Mouse (Mus musculus): Measurements from ENCODE around the gene Snx29. TPM values are rescaled to one million over a fixed set of nuclear protein-coding genes. Genes with fewer than 3 reads are reported as not detected.

The Snx29 gene
- polyA plus RNA-seq, 1 experiment from 2014 or later, result 13.2 TPM

- Histone ChIP-seq H3K9ac (no peak overlapping the region), H3K27me3 (no peaks in the 10 kb centered on the region), H3K4me2 (no peak overlapping the region), H3K36me3 (peaks cover 25% of the 10 kb centered on the region), H3K4me1 (peaks cover 38% of the 10 kb centered on the region), H3K27ac (peak overlapping the region; percentile 22; the same call in 1 of the 2 replicates), H3K9me3 (no peaks in the 10 kb centered on the region), H3K4me3 (no peak overlapping the region)
- 26% methylated on average over 2 of the region's 2 CpGs for WGBS
- ATAC-seq (ENCODE audit: insufficient number of reproducible peaks, low FRiP score, low TSS enrichment, low read depth), result no peak
These were observed 135.1 kb downstream of the Snx29 start for GRCm38 (mm10) chr16:11457609-11458350.

- no peaks in the 10 kb centered on the region for H3K27me3 ChIP-seq
- H3K4me1 ChIP-seq, result peaks cover 38% of the 10 kb centered on the region
- peak overlapping the region; percentile 86; the same call in 1 of the 2 replicates for H3K27ac ChIP-seq
- H3K4me2 ChIP-seq, result no peak overlapping the region
- H3K9ac ChIP-seq, result no peak overlapping the region
- 92% methylated on average over 1 of the region's 1 CpGs for WGBS
- H3K4me3 ChIP-seq, result no peak overlapping the region
- no peak for ATAC-seq (ENCODE audit: insufficient number of reproducible peaks, low FRiP score, low TSS enrichment, low read depth)
- no peaks in the 10 kb centered on the region for H3K9me3 ChIP-seq
- peaks cover 4% of the 10 kb centered on the region; the same call in 1 of the 2 replicates for H3K36me3 ChIP-seq
These were observed 137.5 kb downstream of the Snx29 start for GRCm38 (mm10) chr16:11460210-11460609.

- peak; percentile 78 for ATAC-seq (ENCODE audit: insufficient number of reproducible peaks, low FRiP score, low TSS enrichment, low read depth)
- 0 out of 2 replicates have a peak overlapping the region, but pooled peaks have one; percentile 1 for H3K4me2 ChIP-seq
- no peaks in the 10 kb centered on the region for H3K27me3 ChIP-seq
- no peak overlapping the region for H3K4me3 ChIP-seq
- peaks cover 1% of the 10 kb centered on the region; the same call in 1 of the 2 replicates for H3K36me3 ChIP-seq
- H3K4me1 ChIP-seq, result peaks cover 32% of the 10 kb centered on the region
- WGBS, result 35% methylated on average over 7 of the region's 7 CpGs
- no peak overlapping the region for H3K9ac ChIP-seq
- H3K9me3 ChIP-seq, result no peaks in the 10 kb centered on the region
- H3K27ac ChIP-seq, result peak overlapping the region; percentile 86
These were observed 138.9 kb downstream of the Snx29 start for GRCm38 (mm10) chr16:11461612-11462011.

- Histone ChIP-seq H3K4me3 (no peak overlapping the region), H3K4me1 (no peaks in the 10 kb centered on the region), H3K27me3 (no peaks in the 10 kb centered on the region), H3K36me3 (no peaks in the 10 kb centered on the region; the same call in 1 of the 2 replicates), H3K9me3 (no peaks in the 10 kb centered on the region), H3K9ac (no peak overlapping the region), H3K4me2 (no peak overlapping the region), H3K27ac (no peak overlapping the region)
- no peak for ATAC-seq (ENCODE audit: insufficient number of reproducible peaks, low FRiP score, low TSS enrichment, low read depth)
- 51% methylated on average over 15 of the region's 15 CpGs for WGBS
These were observed 145.9 kb downstream of the Snx29 start for GRCm38 (mm10) chr16:11468533-11469179.

GRCm38 (mm10) chr16:11469491-11469890 lies 146.8 kb downstream of the Snx29 start:
- Histone ChIP-seq H3K4me3 (no peak overlapping the region), H3K9ac (no peak overlapping the region), H3K36me3 (no peaks in the 10 kb centered on the region; the same call in 1 of the 2 replicates), H3K9me3 (no peaks in the 10 kb centered on the region), H3K27me3 (no peaks in the 10 kb centered on the region), H3K4me1 (no peaks in the 10 kb centered on the region), H3K4me2 (no peak overlapping the region), H3K27ac (no peak overlapping the region)
- WGBS, result 90% methylated on average over 3 of the region's 3 CpGs
- no peak for ATAC-seq (ENCODE audit: insufficient number of reproducible peaks, low FRiP score, low TSS enrichment, low read depth)

GRCm38 (mm10) chr16:11471246-11471645 lies 148.5 kb downstream of the Snx29 start:
- no peaks in the 10 kb centered on the region for H3K4me1 ChIP-seq
- H3K4me3 ChIP-seq, result no peak overlapping the region
- H3K27me3 ChIP-seq, result no peaks in the 10 kb centered on the region
- no peaks in the 10 kb centered on the region for H3K9me3 ChIP-seq
- no peak overlapping the region for H3K27ac ChIP-seq
- H3K9ac ChIP-seq, result no peak overlapping the region
- WGBS, result 89% methylated on average over 2 of the region's 2 CpGs
- ATAC-seq (ENCODE audit: insufficient number of reproducible peaks, low FRiP score, low TSS enrichment, low read depth), result no peak
- no peak overlapping the region for H3K4me2 ChIP-seq
- no peaks in the 10 kb centered on the region; the same call in 1 of the 2 replicates for H3K36me3 ChIP-seq

GRCm38 (mm10) chr16:11472852-11473251 lies 150.1 kb downstream of the Snx29 start:
- Histone ChIP-seq H3K27ac (no peak overlapping the region), H3K27me3 (no peaks in the 10 kb centered on the region), H3K9me3 (no peaks in the 10 kb centered on the region), H3K4me1 (no peaks in the 10 kb centered on the region), H3K4me2 (no peak overlapping the region), H3K9ac (no peak overlapping the region), H3K4me3 (no peak overlapping the region), H3K36me3 (no peaks in the 10 kb centered on the region; the same call in 1 of the 2 replicates)
- 80% methylated on average over 4 of the region's 4 CpGs for WGBS
- no peak for ATAC-seq (ENCODE audit: insufficient number of reproducible peaks, low FRiP score, low TSS enrichment, low read depth)

- Histone ChIP-seq H3K9ac (no peak overlapping the region), H3K36me3 (no peaks in the 10 kb centered on the region; the same call in 1 of the 2 replicates), H3K4me2 (no peak overlapping the region), H3K4me1 (no peaks in the 10 kb centered on the region), H3K4me3 (no peak overlapping the region), H3K9me3 (no peaks in the 10 kb centered on the region), H3K27me3 (no peaks in the 10 kb centered on the region), H3K27ac (no peak overlapping the region)
- WGBS, result 89% methylated on average over 3 of the region's 3 CpGs
- no peak for ATAC-seq (ENCODE audit: insufficient number of reproducible peaks, low FRiP score, low TSS enrichment, low read depth)
These were observed 150.8 kb downstream of the Snx29 start for GRCm38 (mm10) chr16:11473474-11473873.

GRCm38 (mm10) chr16:11473893-11474505 lies 151.3 kb downstream of the Snx29 start:
- no peaks in the 10 kb centered on the region for H3K27me3 ChIP-seq
- ATAC-seq (ENCODE audit: insufficient number of reproducible peaks, low FRiP score, low TSS enrichment, low read depth), result no peak
- 83% methylated on average over 6 of the region's 6 CpGs for WGBS

GRCm38 (mm10) chr16:11475137-11475943 lies 152.6 kb downstream of the Snx29 start:
- no peak overlapping the region for H3K4me2 ChIP-seq
- H3K4me3 ChIP-seq, result no peak overlapping the region
- H3K9ac ChIP-seq, result no peak overlapping the region
- no peaks in the 10 kb centered on the region for H3K27me3 ChIP-seq
- 79% methylated on average over 10 of the region's 10 CpGs for WGBS
- H3K36me3 ChIP-seq, result no peaks in the 10 kb centered on the region; the same call in 1 of the 2 replicates
- no peaks in the 10 kb centered on the region for H3K9me3 ChIP-seq
- H3K27ac ChIP-seq, result no peak overlapping the region
- ATAC-seq (ENCODE audit: insufficient number of reproducible peaks, low FRiP score, low TSS enrichment, low read depth), result no peak
- H3K4me1 ChIP-seq, result no peaks in the 10 kb centered on the region

More at GRCm38 (mm10) chr16:11473893-11474505, 151.3 kb downstream of the Snx29 start:
- no peaks in the 10 kb centered on the region for H3K4me1 ChIP-seq
- no peak overlapping the region for H3K4me2 ChIP-seq
- no peaks in the 10 kb centered on the region; the same call in 1 of the 2 replicates for H3K36me3 ChIP-seq
- no peak overlapping the region for H3K4me3 ChIP-seq
- H3K27ac ChIP-seq, result no peak overlapping the region
- no peaks in the 10 kb centered on the region for H3K9me3 ChIP-seq
- no peak overlapping the region for H3K9ac ChIP-seq

GRCm38 (mm10) chr16:11476314-11476713 lies 153.6 kb downstream of the Snx29 start:
- no peak for ATAC-seq (ENCODE audit: insufficient number of reproducible peaks, low FRiP score, low TSS enrichment, low read depth)
- Histone ChIP-seq H3K27ac (no peak overlapping the region), H3K36me3 (no peaks in the 10 kb centered on the region), H3K9me3 (no peaks in the 10 kb centered on the region), H3K4me1 (no peaks in the 10 kb centered on the region), H3K4me3 (no peak overlapping the region), H3K9ac (no peak overlapping the region), H3K4me2 (no peak overlapping the region), H3K27me3 (no peaks in the 10 kb centered on the region)
- WGBS, result 93% methylated on average over 1 of the region's 1 CpGs

Measured in limb, embryonic 15.5 days (tissue).